10 mouse cellular contexts compared by ENCODE assay signal in the genomic region with DNA sequence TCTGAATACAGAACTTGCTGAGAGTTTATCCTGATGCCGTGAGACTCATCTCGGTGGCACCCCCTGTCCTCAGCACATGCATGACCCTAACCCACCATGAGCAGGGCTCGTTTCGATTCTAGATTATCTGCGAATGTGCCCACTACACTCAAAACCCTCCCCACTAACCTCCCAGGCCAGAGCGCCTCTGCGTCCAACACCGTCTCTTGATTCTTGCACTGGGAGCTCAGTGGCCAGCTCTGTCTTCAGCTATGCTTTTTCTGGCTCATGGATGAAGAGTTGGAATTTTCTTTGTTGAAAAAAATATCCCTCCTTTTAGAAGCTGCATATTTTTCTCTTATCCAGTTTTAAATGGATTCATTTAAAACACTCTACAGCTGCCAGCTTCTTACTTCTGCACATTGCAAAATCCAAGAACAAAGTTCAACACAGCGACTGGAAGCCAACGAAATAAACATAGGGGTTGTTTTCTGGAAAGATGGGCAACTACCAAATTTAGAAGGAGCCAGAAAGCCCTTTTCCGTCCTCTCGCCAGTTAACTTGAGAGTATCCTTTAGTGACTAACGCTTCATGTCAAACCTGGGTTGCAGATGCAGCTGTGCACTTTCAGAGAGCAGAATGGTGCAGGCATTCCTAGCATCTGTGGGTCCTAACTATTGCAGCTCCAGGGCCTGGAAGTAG.
A peak's percentile ranks its signal among the peaks of the same experiment; 100 is the strongest.
DNase-seq lines count a peak whose midpoint lies in the region; ATAC-seq and TF ChIP-seq lines count a peak whose summit lies in the region.
"Had no signal": no experiment of that assay in that cellular context is flagged by ENCODE, and none has a peak within 500 bp of the region (broad histone marks: within the 10 kb centered on the region; RNA-seq: fewer than 3 reads in every experiment).

No protein-coding gene starts in this region.

- no peak overlapping the region for H3K4me3 ChIP-seq in layer of hippocampus, adult 2 months
- H3K4me3 ChIP-seq in embryonic facial prominence, embryonic 15.5 days (replicated peaks) = no peak overlapping the region
- H3K4me3 ChIP-seq in lung, postnatal 0 days (ENCODE audit: low read depth, low read length) = no peak overlapping the region

- TF ChIP-seq CTCF in layer of hippocampus, adult 2 months (conservative IDR thresholded peaks at IDR 0.05) = no peak
- no peak for TF ChIP-seq CTCF in lung, postnatal 0 days (IDR thresholded peaks at IDR 0.05)

- TF ChIP-seq EP300 in lung, postnatal 0 days (IDR thresholded peaks at IDR 0.05) = no peak

- peak; percentile 48 for ATAC-seq in frontal cortex, adult (ENCODE audit: low TSS enrichment)
- ATAC-seq in embryonic facial prominence, embryonic 15.5 days (ENCODE audit: insufficient number of reproducible peaks, low FRiP score, low TSS enrichment, low read depth) = no peak
- ATAC-seq in lung, postnatal 0 days = peak; percentile 30

- H3K4me2 ChIP-seq in embryonic facial prominence, embryonic 15.5 days (replicated peaks) = no peak overlapping the region
- no peak overlapping the region for H3K4me2 ChIP-seq in lung, postnatal 0 days (replicated peaks; ENCODE audit: low read depth, low read length)

- H3K27me3 ChIP-seq in embryonic facial prominence, embryonic 15.5 days = no peaks in the 10 kb centered on the region
- no peaks in the 10 kb centered on the region for H3K27me3 ChIP-seq in lung, postnatal 0 days (replicated peaks; ENCODE audit: insufficient read depth, low read length)

- no peaks in the 10 kb centered on the region for H3K9me3 ChIP-seq in embryonic facial prominence, embryonic 15.5 days (replicated peaks)
- H3K9me3 ChIP-seq in lung, postnatal 0 days (ENCODE audit: low read length) = no peaks in the 10 kb centered on the region

- no peak overlapping the region for H3K9ac ChIP-seq in embryonic facial prominence, embryonic 15.5 days
- no peak overlapping the region for H3K9ac ChIP-seq in lung, postnatal 0 days (replicated peaks; ENCODE audit: low read depth)

- no peaks in the 10 kb centered on the region for H3K36me3 ChIP-seq in embryonic facial prominence, embryonic 15.5 days
- H3K36me3 ChIP-seq in lung, postnatal 0 days (ENCODE audit: insufficient read depth, low read length) = no peaks in the 10 kb centered on the region

- no peak for DNase-seq in frontal cortex, postnatal 10 days (ENCODE audit: low spot score in 2 of 2)
- no peak for DNase-seq in layer of hippocampus, adult 2 months (ENCODE audit: low spot score in 2 of 2)
- DNase-seq in layer of hippocampus, adult 9-10 months (ENCODE audit: low spot score) = no peak
- peak; percentile 50 for DNase-seq in lung, postnatal 0 days (ENCODE audit: low spot score)
- DNase-seq in c-Kit-positive CD71-positive TER-119-positive erythroid progenitor cells, embryonic 14.5 days (ENCODE audit: low spot score) = no peak
- no peak for DNase-seq in urinary bladder, postnatal 14 days (ENCODE audit: low spot score)
- DNase-seq: B cell, adult 2 months; right cerebral cortex, postnatal 4 days had no signal

- WGBS in embryonic facial prominence, embryonic 15.5 days = 70% methylated on average over 13 of the region's 13 CpGs
- WGBS in lung, postnatal 0 days = 63% methylated on average over 13 of the region's 13 CpGs

- H3K4me1 ChIP-seq in embryonic facial prominence, embryonic 15.5 days = peaks cover 22% of the 10 kb centered on the region
- peaks cover 17% of the 10 kb centered on the region; the same call in 1 of the 2 replicates for H3K4me1 ChIP-seq in lung, postnatal 0 days (ENCODE audit: insufficient read depth, low read depth, low read length)

- H3K27ac ChIP-seq in layer of hippocampus, adult 2 months = peak overlapping the region; percentile 75
- H3K27ac ChIP-seq in embryonic facial prominence, embryonic 15.5 days (replicated peaks) = peak overlapping the region; percentile 78
- H3K27ac ChIP-seq in lung, postnatal 0 days (ENCODE audit: low read length) = peak overlapping the region; percentile 54; the same call in 1 of the 2 replicates
